Mouse (Mus musculus) cerebellum, adult 2 months (tissue): ENCODE data around the gene En1. TPM values are rescaled to one million over a fixed set of nuclear protein-coding genes. Genes with fewer than 3 reads are reported as not detected.

Experiments
- DNase-seq, 2 experiments: peaks; one replicate each; pipeline ENCODE4 v3.0.0; 2021
- H3K27ac ChIP-seq: fragments of 200-500 bp; 2 replicates; pipeline ENCODE4 v1.5.1; 2012; ENCODE audit warnings: low read length, control low read depth, inconsistent platforms; ENCODE audit not compliant: insufficient read depth
- H3K27me3 ChIP-seq: fragments of 200-500 bp; 2 replicates; pipeline ENCODE4 v1.6.1; 2012; ENCODE audit warnings: inconsistent platforms, mild to moderate bottlenecking, low read length, moderate library complexity; ENCODE audit not compliant: control insufficient read depth, insufficient read depth
- H3K4me1 ChIP-seq: fragments of 200-500 bp; 2 replicates; pipeline ENCODE4 v1.6.1; 2011; ENCODE audit warnings: low read length; ENCODE audit not compliant: control insufficient read depth, insufficient read depth
- H3K4me3 ChIP-seq: fragments of 200-500 bp; replicated peaks from 2 replicates; pipeline ENCODE3; 2011; ENCODE audit warnings: mild to moderate bottlenecking, low read depth, low read length, control low read depth; ENCODE audit not compliant: insufficient read depth
- CTCF ChIP-seq: fragments of 200-500 bp; IDR thresholded peaks from 2 replicates; pipeline ENCODE4 v1.5.1; 2011; ENCODE audit warnings: low read depth, mild to moderate bottlenecking, control low read depth, low read length, moderate library complexity, borderline replicate concordance; ENCODE audit not compliant: insufficient read depth
- POLR2A ChIP-seq: fragments of 200-500 bp; IDR thresholded peaks from 2 replicates; pipeline ENCODE4 v1.6.1; 2011; ENCODE audit warnings: low read length, control low read depth, borderline replicate concordance; ENCODE audit not compliant: insufficient read depth
- WGBS: fragments of 180-500 bp; shearing (Covaris S2); methylation state at CpG from one replicate; pipeline ENCODE4 v1.1.7; 2018; 5-methylcytosine and 5-hydroxymethylcytosine counted together
- polyA plus RNA-seq: library from polyadenylated mRNA; depleted of rRNA; stranded (reverse); fragments of >200 nt; gene quantifications from 2 replicates; pipeline ENCODE4 v1.2.3, GENCODE M21; 2012

Gene En1
- polyA plus RNA-seq, 1 experiment, result 2.4 TPM

- TF ChIP-seq POLR2A (no peak), CTCF (no peak)
Observed at GRCm38 (mm10) chr1:120597271-120597670, 4.9 kb upstream of the En1 start.

GRCm38 (mm10) chr1:120598196-120598940 is 3.9 kb upstream of the En1 start:
- DNase-seq, result no peak
- Histone ChIP-seq H3K27me3 (peaks cover 9% of the 10 kb centered on the region; the same call in 1 of the 2 replicates), H3K4me3 (no peak overlapping the region), H3K4me1 (no peaks in the 10 kb centered on the region), H3K27ac (no peak overlapping the region)
- WGBS, result 38% methylated on average over 16 of the region's 16 CpGs
- TF ChIP-seq CTCF (no peak), POLR2A (no peak)

More at GRCm38 (mm10) chr1:120597271-120597670, 4.9 kb upstream of the En1 start:
- peak overlapping the region; percentile 12 for H3K4me3 ChIP-seq
- no peaks in the 10 kb centered on the region for H3K4me1 ChIP-seq
- H3K27ac ChIP-seq, result no peak overlapping the region
- peaks cover 3% of the 10 kb centered on the region; the same call in 1 of the 2 replicates for H3K27me3 ChIP-seq
- no peak for DNase-seq
- WGBS, result 7% methylated on average over 11 of the region's 11 CpGs

GRCm38 (mm10) chr1:120599321-120600148 is 2.7 kb upstream of the En1 start:
- H3K27ac ChIP-seq, result no peak overlapping the region
- no peak overlapping the region for H3K4me3 ChIP-seq
- 12% methylated on average over 25 of the region's 25 CpGs for WGBS
- peak in 1 of 2 experiments; percentile 22 for DNase-seq
- TF ChIP-seq CTCF, result no peak
- TF ChIP-seq POLR2A, result no peak
- peaks cover 9% of the 10 kb centered on the region; the same call in 1 of the 2 replicates for H3K27me3 ChIP-seq
- no peaks in the 10 kb centered on the region for H3K4me1 ChIP-seq

- peak in 1 of 2 experiments; percentile 36 for DNase-seq
- H3K27me3 ChIP-seq, result peaks cover 8% of the 10 kb centered on the region; the same call in 1 of the 2 replicates
- whole genome bisulfite sequencing, result 14% methylated on average over 25 of the region's 25 CpGs
- H3K27ac ChIP-seq, result no peak overlapping the region
- TF ChIP-seq POLR2A (no peak), CTCF (no peak)
- no peaks in the 10 kb centered on the region for H3K4me1 ChIP-seq
- H3K4me3 ChIP-seq, result no peak overlapping the region
Observed at GRCm38 (mm10) chr1:120600149-120600445, 2.1 kb upstream of the En1 start.

GRCm38 (mm10) chr1:120600516-120601252 is 1.5 kb upstream of the En1 start:
- Histone ChIP-seq H3K27me3 (peaks cover 8% of the 10 kb centered on the region; the same call in 1 of the 2 replicates), H3K4me3 (no peak overlapping the region), H3K4me1 (no peaks in the 10 kb centered on the region), H3K27ac (no peak overlapping the region)
- peak in 1 of 2 experiments; percentile 27 for DNase-seq
- TF ChIP-seq POLR2A (no peak), CTCF (no peak)
- WGBS, result 18% methylated on average over 19 of the region's 19 CpGs

GRCm38 (mm10) chr1:120601253-120601836 is 873 bp upstream of the En1 start:
- Histone ChIP-seq H3K4me3 (no peak overlapping the region), H3K4me1 (no peaks in the 10 kb centered on the region), H3K27ac (no peak overlapping the region), H3K27me3 (peaks cover 8% of the 10 kb centered on the region; the same call in 1 of the 2 replicates)
- WGBS, result 18% methylated on average over 16 of the region's 16 CpGs
- peak in 1 of 2 experiments; percentile 45 for DNase-seq
- TF ChIP-seq POLR2A, result no peak
- no peak for TF ChIP-seq CTCF
